In the genomic region with DNA sequence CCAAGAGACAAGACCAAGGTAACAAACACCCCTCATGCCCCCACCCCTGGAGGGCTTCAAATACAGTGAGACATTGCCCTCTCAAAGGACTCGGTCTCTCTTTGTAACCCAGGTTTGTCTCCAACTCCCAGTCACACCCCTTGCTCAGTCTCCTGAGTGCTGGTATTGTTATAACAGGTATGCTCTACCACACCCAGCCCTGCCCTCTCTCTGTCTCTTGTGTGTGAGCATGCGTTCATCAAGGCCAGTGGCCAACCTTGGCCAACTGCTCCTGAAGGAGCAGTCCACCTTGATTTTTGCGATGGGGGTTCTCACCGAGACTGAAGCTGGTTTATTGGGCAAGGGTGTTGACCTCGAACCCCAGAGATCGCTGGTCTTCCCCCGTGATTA, we compare ENCODE assay signal across 12 mouse cellular contexts. TPM values are rescaled to one million over a fixed set of nuclear protein-coding genes. Genes with fewer than 3 reads are reported as not detected.
DNase-seq lines count a peak whose midpoint lies in the region; ATAC-seq and TF ChIP-seq lines count a peak whose summit lies in the region.
"Had no signal": no experiment of that assay in that cellular context is flagged by ENCODE, and none has a peak within 500 bp of the region (broad histone marks: within the 10 kb centered on the region; RNA-seq: fewer than 3 reads in every experiment).

No protein-coding gene starts in this region.

- 83% methylated on average over 7 of the region's 7 CpGs for WGBS in heart, embryonic 14.5 days
- 87% methylated on average over 7 of the region's 7 CpGs for WGBS in midbrain, embryonic 12.5 days
- WGBS in midbrain, embryonic 16.5 days = 94% methylated on average over 7 of the region's 7 CpGs
- 74% methylated on average over 7 of the region's 7 CpGs for WGBS in intestine, embryonic 15.5 days
- 63% methylated on average over 7 of the region's 7 CpGs for WGBS in stomach, postnatal 0 days

- no peak for TF ChIP-seq EP300 in stomach, postnatal 0 days (optimal IDR thresholded peaks at IDR 0.05)

- H3K9me3 ChIP-seq in heart, embryonic 14.5 days (ENCODE audit: control insufficient read depth, low read length) = no peaks in the 10 kb centered on the region
- H3K9me3 ChIP-seq in midbrain, embryonic 12.5 days = no peaks in the 10 kb centered on the region
- H3K9me3 ChIP-seq in midbrain, embryonic 16.5 days (replicated peaks; ENCODE audit: control insufficient read depth, low read length, poor library complexity, severe bottlenecking) = no peaks in the 10 kb centered on the region
- H3K9me3 ChIP-seq in intestine, embryonic 15.5 days = no peaks in the 10 kb centered on the region
- H3K9me3 ChIP-seq in stomach, postnatal 0 days (ENCODE audit: control insufficient read depth, low read length) = no peaks in the 10 kb centered on the region
- H3K9me3 ChIP-seq: hindbrain, embryonic 15.5 days had no signal

- no peak for ATAC-seq in heart, embryonic 14.5 days (ENCODE audit: insufficient number of reproducible peaks, insufficient read depth, low FRiP score, low read depth)
- no peak for ATAC-seq in midbrain, embryonic 12.5 days (ENCODE audit: low FRiP score, low read depth)
- ATAC-seq in midbrain, embryonic 16.5 days = no peak
- peak; percentile 37; the same call in 1 of the 2 replicates for ATAC-seq in intestine, embryonic 15.5 days
- peak; percentile 43; the same call in 1 of the 2 replicates for ATAC-seq in stomach, postnatal 0 days (ENCODE audit: low FRiP score, low TSS enrichment)

- peaks cover 25 to 34% of the 10 kb centered on the region in 2 experiments for H3K4me1 ChIP-seq in heart, embryonic 14.5 days (ENCODE audit: control insufficient read depth in 2 of 2, insufficient read depth in 2 of 2, low read length in 2 of 2)
- peaks cover 30% of the 10 kb centered on the region; the same call in 1 of the 2 replicates for H3K4me1 ChIP-seq in midbrain, embryonic 12.5 days
- H3K4me1 ChIP-seq in midbrain, embryonic 16.5 days (ENCODE audit: control insufficient read depth, insufficient read depth, low read length) = peaks cover 6% of the 10 kb centered on the region; the same call in 1 of the 2 replicates
- H3K4me1 ChIP-seq in intestine, embryonic 15.5 days (replicated peaks) = peaks cover 44% of the 10 kb centered on the region
- H3K4me1 ChIP-seq in stomach, postnatal 0 days (replicated peaks; ENCODE audit: control insufficient read depth, insufficient read depth) = peaks cover 26% of the 10 kb centered on the region

- H3K36me3 ChIP-seq in heart, embryonic 14.5 days (ENCODE audit: control insufficient read depth, insufficient read depth, low read length) = no peaks in the 10 kb centered on the region
- no peaks in the 10 kb centered on the region for H3K36me3 ChIP-seq in midbrain, embryonic 12.5 days
- no peaks in the 10 kb centered on the region for H3K36me3 ChIP-seq in midbrain, embryonic 16.5 days (ENCODE audit: control insufficient read depth, insufficient read depth, low read length)
- H3K36me3 ChIP-seq in intestine, embryonic 15.5 days = no peaks in the 10 kb centered on the region
- H3K36me3 ChIP-seq in stomach, postnatal 0 days (ENCODE audit: control insufficient read depth, insufficient read depth, low read length) = no peaks in the 10 kb centered on the region
- H3K36me3 ChIP-seq: hindbrain, embryonic 15.5 days had no signal

- no peaks in the 10 kb centered on the region for H3K27me3 ChIP-seq in heart, embryonic 14.5 days (ENCODE audit: control insufficient read depth, insufficient read depth, low read length)
- H3K27me3 ChIP-seq in midbrain, embryonic 12.5 days = no peaks in the 10 kb centered on the region
- H3K27me3 ChIP-seq in midbrain, embryonic 16.5 days (ENCODE audit: control insufficient read depth, insufficient read depth, low read depth, low read length) = no peaks in the 10 kb centered on the region
- no peaks in the 10 kb centered on the region for H3K27me3 ChIP-seq in intestine, embryonic 15.5 days (replicated peaks)
- no peaks in the 10 kb centered on the region for H3K27me3 ChIP-seq in stomach, postnatal 0 days (ENCODE audit: control insufficient read depth, insufficient read depth, low read length)
- H3K27me3 ChIP-seq: CH12.LX; hindbrain, embryonic 15.5 days had no signal

- H3K9ac ChIP-seq in heart, embryonic 14.5 days (ENCODE audit: low read length) = no peak overlapping the region
- H3K9ac ChIP-seq in midbrain, embryonic 12.5 days (replicated peaks) = no peak overlapping the region
- H3K9ac ChIP-seq in midbrain, embryonic 16.5 days (ENCODE audit: low read depth, low read length) = no peak overlapping the region
- H3K9ac ChIP-seq in intestine, embryonic 15.5 days = no peak overlapping the region
- peak overlapping the region; percentile 1; the same call in 1 of the 2 replicates for H3K9ac ChIP-seq in stomach, postnatal 0 days (ENCODE audit: low read length)

- H3K27ac ChIP-seq in heart, embryonic 14.5 days (replicated peaks in 1 of 2; ENCODE audit: control insufficient read depth in 1 of 2, insufficient read depth in 1 of 2, low read depth in 2 of 2, low read length in 2 of 2) = peak overlapping the region; percentile 82 to 92
- no peak overlapping the region for H3K27ac ChIP-seq in midbrain, embryonic 12.5 days (replicated peaks)
- no peak overlapping the region for H3K27ac ChIP-seq in midbrain, embryonic 16.5 days (ENCODE audit: low read length)
- peak overlapping the region; percentile 92 for H3K27ac ChIP-seq in intestine, embryonic 15.5 days
- H3K27ac ChIP-seq in stomach, postnatal 0 days (replicated peaks) = peak overlapping the region; percentile 84

- peak overlapping the region; percentile 69; the same call in 1 of the 2 replicates for H3K4me2 ChIP-seq in heart, embryonic 14.5 days (ENCODE audit: low read length)
- peak overlapping the region; percentile 47; the same call in 1 of the 2 replicates for H3K4me2 ChIP-seq in midbrain, embryonic 12.5 days (replicated peaks)
- no peak overlapping the region for H3K4me2 ChIP-seq in midbrain, embryonic 16.5 days (ENCODE audit: low read length)
- H3K4me2 ChIP-seq in intestine, embryonic 15.5 days (replicated peaks) = peak overlapping the region; percentile 49
- H3K4me2 ChIP-seq in stomach, postnatal 0 days (replicated peaks; ENCODE audit: low read depth) = peak overlapping the region; percentile 42

- TF ChIP-seq CTCF in stomach, postnatal 0 days (IDR thresholded peaks at IDR 0.05; ENCODE audit: low read depth) = no peak

- no peak overlapping the region for H3K4me3 ChIP-seq in heart, embryonic 14.5 days (ENCODE audit: control insufficient read depth in 1 of 2, insufficient read depth in 1 of 2, low read depth in 1 of 2, low read length in 2 of 2)
- H3K4me3 ChIP-seq in midbrain, embryonic 12.5 days = no peak overlapping the region
- no peak overlapping the region for H3K4me3 ChIP-seq in midbrain, embryonic 16.5 days (ENCODE audit: low read depth, low read length)
- no peak overlapping the region for H3K4me3 ChIP-seq in intestine, embryonic 15.5 days (replicated peaks)
- H3K4me3 ChIP-seq in stomach, postnatal 0 days (ENCODE audit: low read depth, low read length) = no peak overlapping the region

- no peak for DNase-seq in heart, adult 11 months
- peak; percentile 67 for DNase-seq in stomach, postnatal 0 days (ENCODE audit: low spot score)
- DNase-seq in layer of hippocampus, adult 9-10 months (ENCODE audit: low spot score) = no peak
- no peak for DNase-seq in cerebellum, adult 9-11 months
- DNase-seq: layer of hippocampus, postnatal 36 days; thymus, adult 18-20 months had no signal

RNA-seq across cellular contexts. Expression of gene Tgoln1, which starts 39.2 kb away (rescaled TPM):
- polyA plus RNA-seq in heart, embryonic 14.5 days (2014; fragmentation: Nextera tagmentation; extraction: Ambion mirVana) = 27.9 and 29.4 TPM in 2 replicates
- 38.6 and 39.2 TPM in 2 replicates for polyA plus RNA-seq in midbrain, embryonic 12.5 days (2016; fragmentation: Nextera tagmentation; extraction: Ambion mirVana)
- polyA plus RNA-seq in midbrain, embryonic 16.5 days (2015; fragmentation: Nextera tagmentation; extraction: Ambion mirVana) = 40.7 and 45.0 TPM in 2 replicates
- polyA plus RNA-seq in intestine, embryonic 15.5 days (2015; fragmentation: Nextera tagmentation; extraction: Ambion mirVana) = 42.2 and 43.3 TPM in 2 replicates
- polyA plus RNA-seq in stomach, postnatal 0 days (2015; fragmentation: Nextera tagmentation; extraction: Ambion mirVana) = 37.2 and 37.7 TPM in 2 replicates

RNA-seq across cellular contexts. Expression of gene Retsat, which starts 57.8 kb away (rescaled TPM):
- 23.5 and 25.2 TPM in 2 replicates for polyA plus RNA-seq in heart, embryonic 14.5 days (2014; fragmentation: Nextera tagmentation; extraction: Ambion mirVana)
- 4.4 and 6.9 TPM in 2 replicates for polyA plus RNA-seq in midbrain, embryonic 12.5 days (2016; fragmentation: Nextera tagmentation; extraction: Ambion mirVana)
- 5.9 and 6.3 TPM in 2 replicates for polyA plus RNA-seq in midbrain, embryonic 16.5 days (2015; fragmentation: Nextera tagmentation; extraction: Ambion mirVana)
- 29.7 and 31.6 TPM in 2 replicates for polyA plus RNA-seq in intestine, embryonic 15.5 days (2015; fragmentation: Nextera tagmentation; extraction: Ambion mirVana)
- 54.1 TPM in 2 replicates for polyA plus RNA-seq in stomach, postnatal 0 days (2015; fragmentation: Nextera tagmentation; extraction: Ambion mirVana)

RNA-seq across cellular contexts. Expression of gene Elmod3, which starts 57.8 kb away (rescaled TPM):
- 12.8 and 16.3 TPM in 2 replicates for polyA plus RNA-seq in heart, embryonic 14.5 days (2014; fragmentation: Nextera tagmentation; extraction: Ambion mirVana)
- polyA plus RNA-seq in midbrain, embryonic 12.5 days (2016; fragmentation: Nextera tagmentation; extraction: Ambion mirVana) = 14.3 and 18.3 TPM in 2 replicates
- polyA plus RNA-seq in midbrain, embryonic 16.5 days (2015; fragmentation: Nextera tagmentation; extraction: Ambion mirVana) = 17.3 and 17.8 TPM in 2 replicates
- polyA plus RNA-seq in intestine, embryonic 15.5 days (2015; fragmentation: Nextera tagmentation; extraction: Ambion mirVana) = 13.9 and 14.3 TPM in 2 replicates
- 13.3 and 15.8 TPM in 2 replicates for polyA plus RNA-seq in stomach, postnatal 0 days (2015; fragmentation: Nextera tagmentation; extraction: Ambion mirVana)

Comparison
In these comparisons a context has a peak if more than half of its experiments do, and no peak if none do; other contexts are left out.
1. ATAC-seq: peak in intestine, embryonic 15.5 days (single experiment) and stomach, postnatal 0 days (single experiment); none in heart, embryonic 14.5 days (single experiment), midbrain, embryonic 12.5 days (single experiment) and midbrain, embryonic 16.5 days (single experiment).
2. H3K27ac ChIP-seq: peak in heart, embryonic 14.5 days (2 of 2), intestine, embryonic 15.5 days (single experiment) and stomach, postnatal 0 days (single experiment); none in midbrain, embryonic 12.5 days (single experiment) and midbrain, embryonic 16.5 days (single experiment).